Mouse (Mus musculus): Measurements from ENCODE around the gene Rabgap1l. TPM values are rescaled to one million over a fixed set of nuclear protein-coding genes. Genes with fewer than 3 reads are reported as not detected.

Rabgap1l gene
- polyA plus RNA-seq, 1 experiment from 2014 or later: 16.7 TPM

DNA sequence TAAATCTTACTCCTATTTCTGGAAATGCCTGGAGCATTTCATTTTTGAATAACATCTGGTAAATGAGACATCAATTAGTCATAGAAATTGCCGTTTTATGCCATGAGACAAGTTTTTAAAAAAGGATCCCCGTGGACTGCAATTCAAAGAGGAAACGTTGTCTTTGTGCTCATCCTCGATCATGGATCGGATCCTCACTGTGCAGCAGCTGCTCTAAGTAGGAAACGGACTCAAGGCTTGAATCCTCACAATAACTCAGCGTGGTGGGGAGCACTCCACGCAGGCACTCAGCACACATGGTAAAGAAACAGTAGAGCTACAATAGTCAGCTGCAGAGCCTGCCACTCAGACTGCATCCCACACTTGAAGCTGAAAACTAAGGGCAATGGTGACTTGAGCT, 616.1 kb downstream of the Rabgap1l start:
- Histone ChIP-seq H3K36me3 (ENCODE audit: control insufficient read depth, insufficient read depth, low read length) (no peaks in the 10 kb centered on the region), H3K9me3 (ENCODE audit: control insufficient read depth, low read length) (no peaks in the 10 kb centered on the region), H3K4me2 (ENCODE audit: low read depth, low read length) (no peak overlapping the region), H3K4me1 (ENCODE audit: control insufficient read depth, insufficient read depth, low read length) (no peaks in the 10 kb centered on the region), H3K9ac (ENCODE audit: low read depth, low read length) (no peak overlapping the region), H3K27ac (ENCODE audit: low read length) (no peak overlapping the region), H3K27me3 (replicated peaks; ENCODE audit: control insufficient read depth, insufficient read depth, low read length) (no peaks in the 10 kb centered on the region), H3K4me3 (ENCODE audit: low read length) (no peak overlapping the region)
- 71% methylated on average over 8 of the region's 8 CpGs for WGBS
- ATAC-seq: no peak

MicroRNAs within 50 kb of the gene (microRNA counts, 519-probe panel; counts per million panel counts)
- 1,588 counts per million, percentile 16 among the panel's probes with 10 or more counts for microRNA mmu-miR-1927

Small RNA genes within 50 kb of the gene (microRNA-seq; reads per million reads assigned to microRNA genes)
- 3.2 reads per million, percentile 8 among the genes with 10 or more reads in this experiment for gene Mir1927

Other genes with a start within 250 kb of the Rabgap1l start
- gene Rc3h1, start 113.2 kb upstream of the Rabgap1l start, polyA plus RNA-seq (2015; fragmentation: Nextera tagmentation; extraction: Ambion mirVana): 4.9 and 5.1 TPM in 2 replicates
- gene Serpinc1, start 185.4 kb upstream of the Rabgap1l start, polyA plus RNA-seq (2015; fragmentation: Nextera tagmentation; extraction: Ambion mirVana): 5.4 and 16.6 TPM in 2 replicates
- gene Zbtb37, start 241.6 kb upstream of the Rabgap1l start, polyA plus RNA-seq (2015; fragmentation: Nextera tagmentation; extraction: Ambion mirVana): 3.4 and 4.3 TPM in 2 replicates